Mouse (Mus musculus) kidney, postnatal 14 days (tissue): Measurements from ENCODE around the gene Id4.

ENCODE experiments used
- DNase-seq: peaks from one replicate; pipeline ENCODE4 v3.0.0; 2022; ENCODE audit warnings: mixed read lengths

The Id4 gene

GRCm38 (mm10) chr13:48260690-48261278 lies at the start of gene Id4:
Id4 (plus strand) TSS chr13:48261228.
- DNase-seq: peak; percentile 98

DNA sequence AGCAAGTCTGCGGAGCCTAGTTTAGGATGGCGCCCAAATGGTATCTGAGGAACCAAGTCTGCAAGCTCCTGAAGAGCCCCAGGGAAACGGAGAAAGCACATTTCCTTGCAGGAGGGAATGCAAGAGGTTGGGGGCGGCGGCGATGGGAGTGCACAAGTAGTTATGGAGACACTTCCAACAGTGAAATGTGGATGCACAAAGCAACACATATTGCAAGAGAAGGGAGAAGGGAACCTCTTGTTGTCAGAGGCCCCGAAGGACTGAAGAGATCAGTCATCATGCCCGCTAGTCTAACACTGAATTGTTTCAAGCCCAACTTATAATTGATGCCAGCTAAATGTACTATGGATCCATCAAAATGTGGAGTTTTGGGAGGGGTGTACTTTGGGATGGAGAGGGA lies 33.9 kb upstream of the Id4 start:
- DNase-seq: peak; percentile 23

GRCm38 (mm10) chr13:48227712-48228111 lies 33.3 kb upstream of the Id4 start:
- peak; percentile 98 for DNase-seq

DNA sequence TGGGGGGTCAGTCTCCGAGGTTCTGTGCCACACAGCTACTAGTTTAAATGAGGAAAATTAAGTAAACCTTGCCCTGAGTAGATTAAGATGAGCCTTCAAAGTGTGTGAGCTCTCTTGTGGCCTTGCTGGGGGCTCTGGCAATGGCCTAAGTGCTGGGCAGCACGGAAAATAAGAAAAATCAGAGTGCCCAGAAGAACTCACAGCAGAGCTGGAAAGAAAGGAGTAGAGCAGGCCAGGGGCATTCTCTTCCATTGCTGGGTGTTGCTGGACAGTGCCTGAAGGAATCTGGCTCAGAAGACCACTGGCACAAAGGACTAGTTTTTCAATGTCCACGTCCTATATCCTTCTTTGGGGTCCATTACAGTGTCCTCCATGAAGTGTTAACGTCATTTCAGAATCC lies 32.9 kb upstream of the Id4 start:
- DNase-seq: no peak

- DNase-seq: no peak
Measured at GRCm38 (mm10) chr13:48230996-48231395, 30.0 kb upstream of the Id4 start.

DNA sequence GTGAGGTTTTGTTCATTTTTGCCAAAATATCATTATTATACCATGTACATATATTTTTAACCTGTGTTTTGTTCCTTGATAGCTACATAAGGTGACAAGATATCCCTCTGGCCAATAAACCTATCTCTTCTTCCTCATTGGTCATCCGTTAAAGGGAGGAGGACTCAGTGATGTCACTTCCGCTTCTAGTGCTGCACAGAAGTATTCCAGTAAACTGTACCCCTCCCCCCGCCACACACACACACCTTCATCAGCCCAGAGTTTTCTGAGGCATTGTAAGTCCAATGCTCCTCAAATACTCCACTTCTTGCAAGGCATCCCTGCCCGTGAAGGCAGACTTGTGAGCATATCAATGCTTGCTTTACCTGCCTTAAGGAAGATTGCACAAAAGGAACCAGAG lies 24.6 kb upstream of the Id4 start:
- no peak for DNase-seq

GRCm38 (mm10) chr13:48236865-48237264 lies 24.2 kb upstream of the Id4 start:
- DNase-seq: no peak

GRCm38 (mm10) chr13:48237516-48237915 lies 23.5 kb upstream of the Id4 start:
- peak; percentile 45 for DNase-seq

DNA sequence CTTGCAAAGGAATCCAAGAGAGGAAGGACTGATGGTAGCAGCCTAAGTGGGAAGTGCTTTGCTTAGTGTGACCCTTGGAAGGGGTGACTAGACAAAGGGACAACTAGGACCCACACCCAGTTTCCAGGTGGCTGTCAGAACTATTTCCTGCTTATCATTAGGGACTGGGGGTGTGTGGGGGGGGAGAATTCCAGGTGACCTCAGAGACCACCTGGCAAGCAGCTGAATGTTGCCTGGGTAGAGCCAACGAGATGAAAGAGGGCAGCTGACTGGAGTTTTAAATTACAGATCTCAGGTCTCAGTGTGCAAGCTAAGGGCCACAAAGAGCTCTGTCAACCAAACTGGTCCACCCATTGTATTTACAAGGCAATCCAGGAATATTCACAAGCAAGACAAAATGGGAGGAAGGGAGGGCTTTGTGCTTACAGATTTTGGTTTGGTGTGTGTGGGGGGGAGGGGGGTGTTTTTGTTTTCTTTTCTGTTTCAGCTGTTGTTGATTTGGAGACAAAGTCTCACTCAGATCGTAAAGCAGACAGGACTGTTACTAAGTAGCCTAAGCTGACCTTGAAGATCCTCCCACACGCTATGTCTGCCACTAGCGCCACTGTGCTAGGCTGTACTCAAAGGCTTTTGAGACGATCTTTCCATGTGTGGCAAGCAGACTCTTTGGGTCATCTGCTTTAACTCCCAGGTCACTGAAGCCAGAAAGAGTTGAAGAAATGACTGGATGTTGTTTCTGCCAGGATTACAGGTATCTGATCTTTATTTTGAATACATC lies 15.6 kb upstream of the Id4 start:
- no peak for DNase-seq

- DNase-seq: no peak
Measured at GRCm38 (mm10) chr13:48252559-48252958, 8.5 kb upstream of the Id4 start.

GRCm38 (mm10) chr13:48255026-48255425 lies 6.0 kb upstream of the Id4 start:
- no peak for DNase-seq

GRCm38 (mm10) chr13:48261341-48262221 lies 553 bp downstream of the Id4 start:
- DNase-seq: peak; percentile 63

DNA sequence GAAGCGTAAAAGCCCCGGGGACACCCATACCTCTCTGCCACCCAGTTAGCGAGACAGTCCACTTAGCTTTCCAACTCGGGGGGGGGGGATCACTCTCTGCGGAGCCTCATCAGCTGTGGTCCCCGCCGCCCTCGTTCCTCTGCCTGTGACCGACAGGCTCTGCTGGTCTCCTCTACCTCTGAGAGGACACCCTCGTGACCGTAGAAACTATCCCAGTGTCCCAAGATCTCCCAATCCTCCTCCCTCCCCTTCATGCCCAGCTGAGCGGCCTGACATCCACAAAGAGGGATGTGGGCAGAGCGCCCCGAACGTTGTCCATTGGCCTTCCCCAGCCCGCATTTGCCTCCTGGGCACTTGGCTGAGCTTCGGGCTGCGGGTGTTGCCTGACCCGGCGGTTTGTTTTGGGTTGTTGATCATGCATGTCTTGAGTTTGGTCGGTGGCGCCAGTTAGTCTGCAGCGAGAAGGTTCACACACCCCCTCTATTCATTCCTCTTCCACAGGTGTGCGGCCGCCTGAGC lies 1.5 kb downstream of the Id4 start:
- DNase-seq: peak; percentile 79

DNA sequence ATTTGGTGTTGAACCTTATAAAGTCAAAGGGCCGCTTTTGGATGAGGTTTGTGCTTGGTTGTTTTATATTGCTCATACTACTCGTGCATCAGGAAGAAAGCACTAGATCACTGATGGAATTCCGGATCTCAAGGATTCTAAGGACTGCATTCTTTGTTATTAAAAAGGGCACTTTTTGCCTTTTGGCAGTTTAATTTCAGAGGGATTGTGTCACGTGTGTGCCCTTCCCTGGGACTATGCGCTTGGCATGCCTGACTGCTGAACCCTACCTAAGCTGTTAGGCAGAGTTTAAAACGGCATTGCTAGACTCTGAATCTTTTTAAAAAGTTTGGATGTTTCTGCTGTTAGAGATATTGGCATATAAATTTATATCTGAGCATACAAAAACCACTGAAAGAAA lies 4.0 kb downstream of the Id4 start:
- DNase-seq: no peak

DNA sequence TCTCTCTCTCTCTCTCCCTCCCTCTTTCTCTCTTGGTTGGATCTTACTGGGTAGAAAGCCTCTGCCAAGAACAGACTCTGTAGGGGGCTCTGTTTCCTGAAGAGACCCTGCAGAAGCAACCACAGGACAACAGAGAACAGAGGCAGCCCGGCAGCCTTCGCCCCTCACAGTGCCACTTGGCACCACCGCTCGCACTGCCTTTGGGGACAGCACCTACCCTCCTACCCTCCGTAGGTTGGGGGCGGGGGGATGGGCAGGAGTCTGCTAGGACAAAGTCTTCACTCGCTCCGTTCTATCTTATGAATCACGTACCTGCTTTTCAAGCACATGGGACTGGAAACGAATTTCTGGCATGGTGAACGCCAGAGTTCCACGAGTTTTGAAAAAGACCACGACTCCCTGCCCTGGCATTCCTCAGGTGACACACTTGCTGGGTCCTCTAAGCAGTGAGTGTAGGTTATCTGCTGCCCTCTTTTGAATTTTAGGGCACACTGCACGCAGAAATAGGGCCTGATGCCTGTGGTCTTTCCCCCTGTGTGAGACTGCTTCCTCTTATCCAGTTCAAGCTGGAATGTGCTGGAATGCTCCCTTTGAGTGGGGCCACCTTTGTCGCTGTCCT lies 12.5 kb downstream of the Id4 start:
- peak; percentile 76 for DNase-seq

- DNase-seq: no peak
Measured at GRCm38 (mm10) chr13:48274107-48274506, 13.1 kb downstream of the Id4 start.

DNA sequence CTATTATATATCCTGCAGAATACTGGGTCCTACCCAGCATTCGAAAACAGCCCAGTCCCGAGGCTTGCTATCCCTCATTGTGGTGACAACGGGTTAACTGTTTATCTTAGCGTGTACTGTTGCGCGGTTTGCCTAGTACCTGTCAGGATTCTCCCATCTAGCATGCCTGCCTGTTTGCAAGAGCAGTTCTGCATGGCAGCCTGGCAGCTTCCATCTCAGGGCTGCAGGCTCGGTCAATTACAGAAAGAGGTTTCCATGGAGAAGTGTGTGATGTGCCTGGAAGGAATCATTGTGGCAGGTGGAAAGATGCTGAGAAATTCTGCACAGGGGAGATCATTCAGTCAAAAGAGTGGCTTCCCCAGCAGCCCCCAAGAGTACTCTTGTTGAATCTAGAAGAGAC lies 16.0 kb downstream of the Id4 start:
- DNase-seq: no peak

DNA sequence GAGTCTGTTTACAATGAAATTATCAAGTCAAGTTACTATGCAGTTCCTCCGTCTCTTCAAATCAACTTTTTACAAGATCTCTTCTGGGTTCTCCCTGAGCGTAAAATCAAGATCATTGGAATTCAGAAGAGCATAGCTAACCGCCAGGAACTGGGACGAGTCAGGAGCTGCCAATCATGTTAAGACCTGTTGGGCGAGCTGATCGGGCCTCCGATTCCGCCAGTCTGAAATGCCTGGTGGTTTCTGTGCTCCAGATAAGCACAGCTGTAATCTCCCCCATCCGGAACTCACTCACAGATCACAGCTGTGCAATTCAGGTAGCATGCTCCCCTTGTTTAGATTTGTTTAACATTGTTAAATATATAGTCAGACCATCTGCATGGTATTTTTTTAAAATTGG lies 23.4 kb downstream of the Id4 start:
- no peak for DNase-seq

DNA sequence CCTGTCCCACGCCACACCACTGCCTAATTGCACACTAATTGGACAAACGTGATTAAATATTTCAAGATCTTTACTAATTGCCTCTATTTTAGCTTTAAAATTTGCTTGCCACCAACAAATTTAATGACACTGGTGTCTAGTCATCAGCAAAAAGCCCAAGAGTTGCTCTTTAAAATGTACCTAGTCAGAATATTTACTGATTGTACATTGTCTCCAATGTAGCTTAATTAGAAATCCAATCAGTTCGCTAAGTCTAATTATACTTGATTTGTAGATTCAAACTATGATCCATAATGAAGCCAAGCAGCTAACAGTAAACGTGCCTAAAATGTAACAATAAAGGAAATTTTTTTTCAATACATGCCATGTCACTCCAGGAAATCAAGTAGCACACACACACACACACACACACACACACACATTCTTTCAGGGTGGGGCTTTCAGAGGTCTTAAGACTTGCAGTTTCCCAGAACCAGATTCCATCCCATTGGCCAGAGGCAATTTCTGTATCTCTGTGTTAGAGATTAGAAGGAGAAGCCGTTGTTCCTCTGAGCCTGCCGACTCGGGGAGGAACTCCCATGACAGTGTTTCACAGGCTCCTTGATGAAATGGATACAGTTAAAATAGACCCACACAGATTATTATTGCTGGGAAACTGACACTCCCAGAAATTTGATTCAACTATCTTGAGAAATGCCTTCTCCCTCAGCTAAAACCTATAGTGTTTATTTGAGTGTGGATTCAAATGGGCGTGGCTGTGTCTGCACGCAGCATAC lies 24.1 kb downstream of the Id4 start:
- DNase-seq: no peak

- no peak for DNase-seq
Measured at GRCm38 (mm10) chr13:48290427-48290826, 29.4 kb downstream of the Id4 start.

DNA sequence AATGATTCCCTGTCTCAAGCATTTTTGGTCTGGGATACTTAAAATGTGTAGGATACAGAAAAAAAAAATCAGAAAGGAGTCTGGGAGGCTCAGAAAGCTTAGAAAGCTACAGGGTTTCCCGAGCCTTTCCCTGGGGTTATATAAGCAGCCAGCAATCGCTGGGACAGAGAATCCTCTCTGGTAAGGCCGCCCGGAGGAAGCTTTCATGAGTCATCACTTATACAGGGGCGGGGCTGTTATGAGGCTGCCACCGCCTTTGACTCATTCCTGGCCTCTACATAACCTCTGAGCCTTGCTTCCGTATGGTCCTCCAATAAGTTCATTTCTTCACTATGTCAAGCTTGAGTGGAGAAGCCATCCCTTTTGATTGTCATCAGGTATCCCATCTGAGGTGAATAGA lies 53.5 kb downstream of the Id4 start:
- peak; percentile 14 for DNase-seq
